ENCODE assay signal across 8 mouse cellular contexts in genomic region chr17:75615335-75615734, GRCm38 (mm10).
DNase-seq lines count a peak whose midpoint lies in the region; ATAC-seq and TF ChIP-seq lines count a peak whose summit lies in the region.

No protein-coding gene starts in this region.

- no peaks in the 10 kb centered on the region for H3K4me1 ChIP-seq in hindbrain, postnatal 0 days (ENCODE audit: insufficient read depth, low read length)
- H3K4me1 ChIP-seq in forebrain, embryonic 15.5 days = 0 out of 2 replicates have a peak, but pooled peaks cover 5% of the 10 kb centered on the region

- H3K4me2 ChIP-seq in hindbrain, postnatal 0 days (ENCODE audit: low read depth, low read length) = no peak overlapping the region
- H3K4me2 ChIP-seq in forebrain, embryonic 15.5 days (replicated peaks) = no peak overlapping the region

- WGBS in hindbrain, postnatal 0 days = 91% methylated on average over 2 of the region's 2 CpGs
- 89% methylated on average over 2 of the region's 2 CpGs for WGBS in forebrain, embryonic 15.5 days

- peak; percentile 38 for DNase-seq in adrenal gland, postnatal 10 days
- DNase-seq in adrenal gland, adult 8-10 months = no peak
- DNase-seq in layer of hippocampus, adult 2 months (ENCODE audit: low spot score in 2 of 2) = no peak
- no peak for DNase-seq in layer of hippocampus, adult 18-20 months (ENCODE audit: low spot score in 2 of 2)
- peak; percentile 53 for DNase-seq in NIH3T3 (ENCODE audit: low read depth)
- peak; percentile 30 for DNase-seq in hindbrain, postnatal 0 days (ENCODE audit: low spot score)
- DNase-seq in lung, postnatal 36 days = peak; percentile 29

- H3K27ac ChIP-seq in layer of hippocampus, adult 2 months = no peak overlapping the region
- no peak overlapping the region for H3K27ac ChIP-seq in hindbrain, postnatal 0 days
- H3K27ac ChIP-seq in forebrain, embryonic 15.5 days (replicated peaks) = no peak overlapping the region

- no peaks in the 10 kb centered on the region for H3K27me3 ChIP-seq in hindbrain, postnatal 0 days (ENCODE audit: insufficient read depth, low read length)
- H3K27me3 ChIP-seq in forebrain, embryonic 15.5 days = no peaks in the 10 kb centered on the region

- no peaks in the 10 kb centered on the region for H3K9me3 ChIP-seq in hindbrain, postnatal 0 days (ENCODE audit: low read length)
- no peaks in the 10 kb centered on the region for H3K9me3 ChIP-seq in forebrain, embryonic 15.5 days

- no peak overlapping the region for H3K9ac ChIP-seq in hindbrain, postnatal 0 days (replicated peaks; ENCODE audit: low read length)
- no peak overlapping the region for H3K9ac ChIP-seq in forebrain, embryonic 15.5 days (replicated peaks)

- H3K4me3 ChIP-seq in layer of hippocampus, adult 2 months = no peak overlapping the region
- H3K4me3 ChIP-seq in hindbrain, postnatal 0 days (ENCODE audit: low read length) = no peak overlapping the region
- H3K4me3 ChIP-seq in forebrain, embryonic 15.5 days = no peak overlapping the region

- no peak for ATAC-seq in hindbrain, postnatal 0 days
- ATAC-seq in forebrain, embryonic 15.5 days (replicated peaks) = no peak

- H3K36me3 ChIP-seq in hindbrain, postnatal 0 days (ENCODE audit: insufficient read depth, low read length) = no peaks in the 10 kb centered on the region
- H3K36me3 ChIP-seq in forebrain, embryonic 15.5 days = no peaks in the 10 kb centered on the region

- peak; percentile 75 for TF ChIP-seq CTCF in layer of hippocampus, adult 2 months (conservative IDR thresholded peaks at IDR 0.05)
- TF ChIP-seq CTCF in hindbrain, postnatal 0 days (IDR thresholded peaks at IDR 0.05; ENCODE audit: low read depth) = peak; percentile 58

Comparison
In these comparisons a context has a peak if more than half of its experiments do, and no peak if none do; other contexts are left out.
1. DNase-seq: peak in adrenal gland, postnatal 10 days (single experiment), NIH3T3 (single experiment), hindbrain, postnatal 0 days (single experiment) and lung, postnatal 36 days (single experiment); none in adrenal gland, adult 8-10 months (single experiment), layer of hippocampus, adult 2 months (0 of 2) and layer of hippocampus, adult 18-20 months (0 of 2).